Mouse (Mus musculus): Measurements from ENCODE around the gene Chchd10. TPM values are rescaled to one million over a fixed set of nuclear protein-coding genes. Genes with fewer than 3 reads are reported as not detected.
A peak's percentile ranks its signal among the peaks of the same experiment; 100 is the strongest.

Gene Chchd10
- total and polyA plus RNA-seq, 3 experiments: 1,273 to 4,822 (median 1,367) TPM

- DNase-seq: no peak
Observed at GRCm38 (mm10) chr10:75949053-75950045, 16.4 kb downstream of the Chchd10 start.

- DNase-seq: peak; percentile 44
Observed at GRCm38 (mm10) chr10:75950791-75951210, 17.9 kb downstream of the Chchd10 start.

GRCm38 (mm10) chr10:75951424-75952050 is 18.6 kb downstream of the Chchd10 start:
- peak; percentile 47 for DNase-seq

- DNase-seq: no peak
Observed at GRCm38 (mm10) chr10:75954381-75954811, 21.5 kb downstream of the Chchd10 start, which contains the start of gene Gm5134. Gene Gm5134, plus strand, starts transcription at chr10:75954514.

GRCm38 (mm10) chr10:75973846-75974245 is 40.9 kb downstream of the Chchd10 start:
- no peak for DNase-seq

GRCm38 (mm10) chr10:75975216-75975615 is 42.3 kb downstream of the Chchd10 start:
- no peak for DNase-seq

- no peak for DNase-seq
Observed at GRCm38 (mm10) chr10:75978119-75978834, 45.3 kb downstream of the Chchd10 start.

- DNase-seq: no peak
Observed at GRCm38 (mm10) chr10:75978835-75979157, 45.9 kb downstream of the Chchd10 start.

- no peak for DNase-seq
Observed at GRCm38 (mm10) chr10:75979432-75979831, 46.5 kb downstream of the Chchd10 start.

Other genes starting within 250 kb of the Chchd10 start
- 10 to 100 TPM; 24.2 to 31.9 TPM for gene Cabin1, start 168.8 kb upstream of the Chchd10 start, total RNA-seq (2021)
- 38.4 and 42.6 TPM in 2 replicates for gene Cabin1, start 168.8 kb upstream of the Chchd10 start, polyA plus RNA-seq (2012; rRNA removed)
- 100 to 1,000 TPM; 177 to 205 TPM for gene Ddt, start 159.7 kb upstream of the Chchd10 start, total RNA-seq (2021)
- 240 and 255 TPM in 2 replicates for gene Ddt, start 159.7 kb upstream of the Chchd10 start, polyA plus RNA-seq (2012; rRNA removed)
- not detected for gene Gm20441, start 152.2 kb upstream of the Chchd10 start, total RNA-seq (2021)
- gene Gm20441, start 152.2 kb upstream of the Chchd10 start, polyA plus RNA-seq (2012; rRNA removed): not detected in 2 replicates
- 10 to 100 TPM; 16.9 to 28.9 TPM for gene Gstt3, start 151.7 kb upstream of the Chchd10 start, total RNA-seq (2021)
- gene Gstt3, start 151.7 kb upstream of the Chchd10 start, polyA plus RNA-seq (2012; rRNA removed): 14.6 and 17.2 TPM in 2 replicates
- gene Gstt1, start 134.5 kb upstream of the Chchd10 start, total RNA-seq (2021): 10 to 100 TPM; 52.0 to 64.8 TPM
- 50.9 and 61.2 TPM in 2 replicates for gene Gstt1, start 134.5 kb upstream of the Chchd10 start, polyA plus RNA-seq (2012; rRNA removed)
- gene Gstt4, start 110.6 kb upstream of the Chchd10 start, total RNA-seq (2021): not detected
- not detected in 2 replicates for gene Gstt4, start 110.6 kb upstream of the Chchd10 start, polyA plus RNA-seq (2012; rRNA removed)
- gene Gstt2, start 95.7 kb upstream of the Chchd10 start, total RNA-seq (2021): 10 to 100 TPM; 32.9 to 36.6 TPM
- gene Gstt2, start 95.7 kb upstream of the Chchd10 start, polyA plus RNA-seq (2012; rRNA removed): 136 and 153 TPM in 2 replicates
- 100 to 1,000 TPM; 268 to 376 TPM for gene Mif, start 72.9 kb upstream of the Chchd10 start, total RNA-seq (2021)
- gene Mif, start 72.9 kb upstream of the Chchd10 start, polyA plus RNA-seq (2012; rRNA removed): 1,719 and 1,732 TPM in 2 replicates
- gene Derl3, start 39.7 kb upstream of the Chchd10 start, total RNA-seq (2021): 1 to 10 TPM; 2.1 to 3.9 TPM
- 5.4 and 6.0 TPM in 2 replicates for gene Derl3, start 39.7 kb upstream of the Chchd10 start, polyA plus RNA-seq (2012; rRNA removed)
- 10 to 100 TPM; 77.6 to 87.4 TPM for gene Smarcb1, start 11.5 kb upstream of the Chchd10 start, total RNA-seq (2021)
- 103 and 115 TPM in 2 replicates for gene Smarcb1, start 11.5 kb upstream of the Chchd10 start, polyA plus RNA-seq (2012; rRNA removed)
- gene Mmp11, start 3.4 kb downstream of the Chchd10 start, total RNA-seq (2021): 10 to 100 TPM in 1 of 2 experiments, 1 to 10 TPM in 1; 5.1 to 14.8 TPM
- gene Mmp11, start 3.4 kb downstream of the Chchd10 start, polyA plus RNA-seq (2012; rRNA removed): 26.7 and 48.0 TPM in 2 replicates
- 1 to 10 TPM; 2.2 to 4.0 TPM for gene Gm867, start 7.5 kb downstream of the Chchd10 start, total RNA-seq (2021)
- 0.93 and 1.9 TPM in 2 replicates for gene Gm867, start 7.5 kb downstream of the Chchd10 start, polyA plus RNA-seq (2012; rRNA removed)
- gene Vpreb3, start 9.9 kb downstream of the Chchd10 start, total RNA-seq (2021): not detected
- 1.1 and 2.0 TPM in 2 replicates for gene Vpreb3, start 9.9 kb downstream of the Chchd10 start, polyA plus RNA-seq (2012; rRNA removed)
- not detected for gene Gm5134, start 21.4 kb downstream of the Chchd10 start, total RNA-seq (2021)
- gene Gm5134, start 21.4 kb downstream of the Chchd10 start, polyA plus RNA-seq (2012; rRNA removed): 0.03 and 0.11 TPM in 2 replicates
- gene Zfp280b, start 99.5 kb downstream of the Chchd10 start, total RNA-seq (2021): 1 to 10 TPM; 5.8 to 9.9 TPM
- 3.5 and 3.8 TPM in 2 replicates for gene Zfp280b, start 99.5 kb downstream of the Chchd10 start, polyA plus RNA-seq (2012; rRNA removed)
- not detected for gene Slc5a4b, start 177.8 kb downstream of the Chchd10 start, total RNA-seq (2021)
- gene Slc5a4b, start 177.8 kb downstream of the Chchd10 start, polyA plus RNA-seq (2012; rRNA removed): not detected in 2 replicates
- not detected for gene Slc5a4a, start 214.3 kb downstream of the Chchd10 start, total RNA-seq (2021)
- gene Slc5a4a, start 214.3 kb downstream of the Chchd10 start, polyA plus RNA-seq (2012; rRNA removed): not detected in 2 replicates